Mouse (Mus musculus) kidney, embryonic 14.5 days (tissue): ENCODE data around the gene Tmem132e. TPM values are rescaled to one million over a fixed set of nuclear protein-coding genes. Genes with fewer than 3 reads are reported as not detected.

ENCODE experiments used
- ATAC-seq: fragments of 200-750 bp; cut with Nextera tagmentation; 2 replicates; pipeline ENCODE4 v1.8.0; 2017; ENCODE audit warnings: moderate number of reproducible peaks, mild to moderate bottlenecking, moderate TSS enrichment, moderate library complexity; ENCODE audit not compliant: low FRiP score, low TSS enrichment
- H3K27ac ChIP-seq: fragments of 300-500 bp; sonication (generic); 2 replicates; pipeline ENCODE4 v1.5.1; 2014; ENCODE audit warnings: low read depth, mild to moderate bottlenecking, low read length, moderate library complexity, mixed read lengths
- H3K27me3 ChIP-seq: fragments of 300-500 bp; sonication (generic); 2 replicates; pipeline ENCODE4 v1.6.1; 2014; ENCODE audit warnings: mild to moderate bottlenecking, low read length; ENCODE audit not compliant: control insufficient read depth, insufficient read depth
- H3K36me3 ChIP-seq: fragments of 300-500 bp; sonication (generic); 2 replicates; pipeline ENCODE4 v1.6.1; 2014; ENCODE audit warnings: low read length, mixed read lengths; ENCODE audit not compliant: control insufficient read depth, insufficient read depth
- H3K4me1 ChIP-seq: fragments of 300-500 bp; sonication (generic); 2 replicates; pipeline ENCODE4 v1.6.1; 2014; ENCODE audit warnings: low read length, mixed read lengths; ENCODE audit not compliant: control insufficient read depth, insufficient read depth
- H3K4me2 ChIP-seq: fragments of 300-500 bp; sonication (generic); replicated peaks from 2 replicates; pipeline ENCODE4 v1.6.1; 2014; ENCODE audit warnings: low read depth, mild to moderate bottlenecking, low read length
- H3K4me3 ChIP-seq: fragments of 300-500 bp; sonication (generic); 2 replicates; pipeline ENCODE4 v1.5.1; 2014; ENCODE audit warnings: mild to moderate bottlenecking, low read length
- H3K9ac ChIP-seq: fragments of 300-500 bp; sonication (generic); 2 replicates; pipeline ENCODE4 v1.6.1; 2014; ENCODE audit warnings: low read depth, mild to moderate bottlenecking, low read length, moderate library complexity
- H3K9me3 ChIP-seq: fragments of 300-500 bp; sonication (generic); 2 replicates; pipeline ENCODE4 v1.6.1; 2016; ENCODE audit warnings: low read length; ENCODE audit not compliant: control insufficient read depth
- WGBS: fragments of 180-500 bp; shearing (Covaris S2); extraction: QIAGEN DNeasy Blood & Tissue Kit; methylation state at CpG from one replicate; pipeline ENCODE4 v1.1.7; 2014; 5-methylcytosine and 5-hydroxymethylcytosine counted together
- polyA plus RNA-seq: library from polyadenylated mRNA; unstranded; fragments of >200 nt; fragmentation: Nextera tagmentation; extraction: Ambion mirVana; gene quantifications from 2 replicates; pipeline ENCODE4 v1.2.1, GENCODE M21; 2014

The Tmem132e gene
- polyA plus RNA-seq, 1 experiment from 2014 or later: 0.37 TPM

DNA sequence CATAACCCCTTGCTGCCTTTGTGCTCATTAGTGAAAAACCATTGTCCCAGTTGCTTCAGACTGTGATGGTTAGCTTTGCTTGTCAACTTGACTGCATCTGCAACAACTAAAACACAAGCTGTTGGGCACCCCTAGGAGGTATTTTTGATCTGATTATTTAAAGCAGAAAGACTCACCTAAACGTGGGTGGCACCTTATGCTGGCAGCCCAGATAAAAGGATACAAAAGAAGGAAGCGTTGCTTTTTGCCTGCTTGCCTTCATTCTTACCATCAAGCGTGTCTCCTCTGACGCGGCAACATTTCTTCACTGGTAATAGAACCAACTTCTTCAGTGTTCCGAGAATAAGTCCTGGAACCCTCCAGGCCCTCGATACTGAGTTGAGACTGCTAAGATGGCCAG, 72.6 kb downstream of the Tmem132e start:
- 0 out of 2 replicates have a peak, but pooled peaks cover 3% of the 10 kb centered on the region for H3K27me3 ChIP-seq
- H3K9ac ChIP-seq: no peak overlapping the region
- no peak overlapping the region for H3K27ac ChIP-seq
- no peaks in the 10 kb centered on the region for H3K9me3 ChIP-seq
- H3K4me3 ChIP-seq: no peak overlapping the region
- no peak for ATAC-seq
- H3K4me1 ChIP-seq: no peaks in the 10 kb centered on the region
- 90% methylated on average over 7 of the region's 7 CpGs for WGBS
- no peak overlapping the region for H3K4me2 ChIP-seq
- no peaks in the 10 kb centered on the region for H3K36me3 ChIP-seq

- no peak overlapping the region for H3K27ac ChIP-seq
- no peaks in the 10 kb centered on the region for H3K36me3 ChIP-seq
- H3K4me2 ChIP-seq: no peak overlapping the region
- no peaks in the 10 kb centered on the region for H3K9me3 ChIP-seq
- H3K4me1 ChIP-seq: no peaks in the 10 kb centered on the region
- no peak for ATAC-seq
- 0 out of 2 replicates have a peak, but pooled peaks cover 3% of the 10 kb centered on the region for H3K27me3 ChIP-seq
- no peak overlapping the region for H3K9ac ChIP-seq
- H3K4me3 ChIP-seq: no peak overlapping the region
- WGBS: 94% methylated on average over 9 of the region's 9 CpGs
Observed at GRCm38 (mm10) chr11:82465536-82465935, 76.8 kb downstream of the Tmem132e start.

DNA sequence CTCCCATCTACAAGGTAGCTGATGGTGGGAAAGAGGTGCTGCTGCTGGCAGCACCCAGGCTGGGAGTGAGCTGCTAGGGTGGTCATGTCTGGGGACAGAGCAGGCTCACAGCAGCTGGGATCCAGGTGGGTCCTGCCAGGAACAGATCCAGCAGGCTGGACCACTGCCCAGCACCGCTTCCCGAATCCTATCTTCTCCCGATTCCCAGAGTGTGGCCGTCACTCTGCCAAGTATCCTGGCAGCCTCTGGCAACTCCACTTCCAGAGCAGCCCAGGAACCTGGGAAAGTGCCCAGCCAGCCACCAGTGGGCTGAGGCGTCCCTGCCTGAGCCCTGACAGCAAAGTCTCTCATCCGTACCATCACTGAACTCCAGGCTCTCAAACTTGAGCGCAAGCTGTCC, 78.5 kb downstream of the Tmem132e start:
- 87% methylated on average over 7 of the region's 7 CpGs for WGBS

GRCm38 (mm10) chr11:82471076-82471475, 82.4 kb downstream of the Tmem132e start:
- 86% methylated on average over 1 of the region's 1 CpGs for WGBS
- Histone ChIP-seq H3K4me2 (no peak overlapping the region), H3K27ac (no peak overlapping the region), H3K9me3 (no peaks in the 10 kb centered on the region), H3K27me3 (no peaks in the 10 kb centered on the region; the same call in 1 of the 2 replicates), H3K4me1 (no peaks in the 10 kb centered on the region), H3K36me3 (no peaks in the 10 kb centered on the region), H3K4me3 (no peak overlapping the region), H3K9ac (no peak overlapping the region)
- ATAC-seq: no peak

More for the DNA sequence above, 78.5 kb downstream of the Tmem132e start:
- Histone ChIP-seq H3K4me2 (no peak overlapping the region), H3K9ac (no peak overlapping the region), H3K4me1 (no peaks in the 10 kb centered on the region), H3K27ac (no peak overlapping the region), H3K36me3 (no peaks in the 10 kb centered on the region), H3K9me3 (no peaks in the 10 kb centered on the region), H3K4me3 (no peak overlapping the region), H3K27me3 (no peaks in the 10 kb centered on the region; the same call in 1 of the 2 replicates)
- ATAC-seq: no peak

GRCm38 (mm10) chr11:82473137-82473621, 84.5 kb downstream of the Tmem132e start:
- no peaks in the 10 kb centered on the region for H3K9me3 ChIP-seq
- WGBS: 46% methylated on average over 12 of the region's 12 CpGs
- no peaks in the 10 kb centered on the region; the same call in 1 of the 2 replicates for H3K27me3 ChIP-seq
- H3K4me3 ChIP-seq: no peak overlapping the region
- H3K4me2 ChIP-seq: no peak overlapping the region
- no peak overlapping the region for H3K27ac ChIP-seq
- H3K4me1 ChIP-seq: no peaks in the 10 kb centered on the region
- no peaks in the 10 kb centered on the region for H3K36me3 ChIP-seq
- no peak overlapping the region for H3K9ac ChIP-seq
- no peak for ATAC-seq

GRCm38 (mm10) chr11:82476092-82476491, 87.4 kb downstream of the Tmem132e start:
- Histone ChIP-seq H3K36me3 (no peaks in the 10 kb centered on the region), H3K9ac (no peak overlapping the region), H3K4me2 (no peak overlapping the region), H3K9me3 (no peaks in the 10 kb centered on the region), H3K4me1 (no peaks in the 10 kb centered on the region), H3K27me3 (no peaks in the 10 kb centered on the region; the same call in 1 of the 2 replicates), H3K4me3 (no peak overlapping the region), H3K27ac (no peak overlapping the region)
- ATAC-seq: no peak
- WGBS: 48% methylated on average over 4 of the region's 4 CpGs

- no peaks in the 10 kb centered on the region for H3K9me3 ChIP-seq
- H3K9ac ChIP-seq: no peak overlapping the region
- no peak overlapping the region for H3K4me3 ChIP-seq
- H3K4me2 ChIP-seq: no peak overlapping the region
- WGBS: 54% methylated on average over 3 of the region's 3 CpGs
- no peaks in the 10 kb centered on the region for H3K36me3 ChIP-seq
- no peak for ATAC-seq
- H3K27me3 ChIP-seq: no peaks in the 10 kb centered on the region
- H3K27ac ChIP-seq: no peak overlapping the region
- H3K4me1 ChIP-seq: no peaks in the 10 kb centered on the region
Observed at GRCm38 (mm10) chr11:82477412-82477811, 88.7 kb downstream of the Tmem132e start.

GRCm38 (mm10) chr11:82480941-82481340, 92.2 kb downstream of the Tmem132e start:
- H3K36me3 ChIP-seq: no peaks in the 10 kb centered on the region
- H3K27me3 ChIP-seq: no peaks in the 10 kb centered on the region
- H3K4me1 ChIP-seq: no peaks in the 10 kb centered on the region
- H3K9ac ChIP-seq: no peak overlapping the region
- no peak overlapping the region for H3K4me2 ChIP-seq
- H3K27ac ChIP-seq: no peak overlapping the region
- H3K4me3 ChIP-seq: no peak overlapping the region
- 78% methylated on average over 3 of the region's 3 CpGs for WGBS
- H3K9me3 ChIP-seq: no peaks in the 10 kb centered on the region
- ATAC-seq: no peak

- no peaks in the 10 kb centered on the region for H3K36me3 ChIP-seq
- H3K9me3 ChIP-seq: no peaks in the 10 kb centered on the region
- no peak overlapping the region for H3K4me3 ChIP-seq
- WGBS: 47% methylated on average over 8 of the region's 8 CpGs
- H3K27me3 ChIP-seq: no peaks in the 10 kb centered on the region
- ATAC-seq: no peak
- no peak overlapping the region for H3K4me2 ChIP-seq
- no peak overlapping the region for H3K9ac ChIP-seq
- no peak overlapping the region for H3K27ac ChIP-seq
- no peaks in the 10 kb centered on the region for H3K4me1 ChIP-seq
Observed at GRCm38 (mm10) chr11:82487359-82488086, 98.8 kb downstream of the Tmem132e start.
